Mouse (Mus musculus) spleen, adult 2 months (tissue): ENCODE results near the gene Shank3.

Experiments used
- CTCF ChIP-seq: fragments of 200-500 bp; IDR thresholded peaks from 2 replicates; pipeline ENCODE4 v1.5.1; 2011; ENCODE audit warnings: mild to moderate bottlenecking, inconsistent platforms; ENCODE audit not compliant: insufficient read depth, insufficient read length, insufficient replicate concordance; ENCODE audit errors: extremely low read depth
- POLR2A ChIP-seq: fragments of 200-500 bp; IDR thresholded peaks from 2 replicates; pipeline ENCODE4 v1.6.1; 2011; ENCODE audit warnings: low read depth, low read length, inconsistent platforms

DNA sequence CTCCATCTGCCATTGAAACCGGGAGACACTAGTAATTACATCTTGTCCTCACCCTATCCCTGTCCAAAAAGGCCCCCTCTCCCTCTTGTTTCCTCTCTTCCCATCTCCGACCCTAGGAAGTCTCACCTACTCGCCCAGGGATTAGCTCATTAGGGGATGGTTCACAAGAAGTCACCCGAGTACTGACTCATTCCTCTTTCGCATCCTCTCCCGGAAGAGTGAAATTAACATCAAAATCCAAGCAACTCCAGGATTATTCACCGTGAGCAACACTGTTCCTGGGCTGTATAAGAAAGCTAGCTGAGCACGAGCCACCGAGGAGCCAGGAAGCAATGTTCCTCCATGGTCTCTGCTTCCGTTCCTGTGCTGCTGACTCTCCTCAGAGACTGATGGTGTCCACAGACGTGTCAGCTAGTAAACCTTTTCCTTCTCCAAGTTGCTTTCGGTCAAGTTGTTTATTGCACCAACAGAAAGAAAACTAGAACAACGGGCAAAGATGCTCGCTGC is 10.8 kb upstream of the Shank3 start:
- TF ChIP-seq CTCF: no peak
- TF ChIP-seq POLR2A: no peak
